Mouse (Mus musculus): ENCODE data around the gene Fmnl1. TPM values are rescaled to one million over a fixed set of nuclear protein-coding genes. Genes with fewer than 3 reads are reported as not detected.
A peak's percentile ranks its signal among the peaks of the same experiment; 100 is the strongest.

The Fmnl1 gene
- polyA plus RNA-seq (2012; rRNA removed): 6.4 and 6.6 TPM in 2 replicates

- no peak for DNase-seq (ENCODE audit: low spot score)
These were observed at the start of gene Fmnl1 for GRCm38 (mm10) chr11:103170494-103171285. Gene Fmnl1, plus strand, starts transcription at chr11:103171107.

- DNase-seq (ENCODE audit: low spot score): peak; percentile 72
These were observed 39.0 kb upstream of the Fmnl1 start, which contains the start of gene Hexim2 for GRCm38 (mm10) chr11:103131701-103132575. Gene Hexim2, plus strand, starts transcription at chr11:103132429.

GRCm38 (mm10) chr11:103132576-103133455 lies 38.1 kb upstream of the Fmnl1 start:
- DNase-seq (ENCODE audit: low spot score): peak; percentile 99

GRCm38 (mm10) chr11:103133456-103134185 lies 37.3 kb upstream of the Fmnl1 start:
- no peak for DNase-seq (ENCODE audit: low spot score)

- DNase-seq (ENCODE audit: low spot score): no peak
These were observed 36.7 kb upstream of the Fmnl1 start for GRCm38 (mm10) chr11:103134221-103134620.

GRCm38 (mm10) chr11:103136039-103136577 lies 34.8 kb upstream of the Fmnl1 start:
- no peak for DNase-seq (ENCODE audit: low spot score)

GRCm38 (mm10) chr11:103139951-103140762 lies 30.8 kb upstream of the Fmnl1 start:
- no peak for DNase-seq (ENCODE audit: low spot score)

- no peak for DNase-seq (ENCODE audit: low spot score)
These were observed 30.2 kb upstream of the Fmnl1 start for GRCm38 (mm10) chr11:103140763-103141100.

- DNase-seq (ENCODE audit: low spot score): peak; percentile 51
These were observed 29.6 kb upstream of the Fmnl1 start for GRCm38 (mm10) chr11:103141101-103141943.

GRCm38 (mm10) chr11:103141944-103142255 lies 29.0 kb upstream of the Fmnl1 start:
- DNase-seq (ENCODE audit: low spot score): no peak

- no peak for DNase-seq (ENCODE audit: low spot score)
These were observed 28.3 kb upstream of the Fmnl1 start for GRCm38 (mm10) chr11:103142441-103143182.

GRCm38 (mm10) chr11:103144309-103145285 lies 26.3 kb upstream of the Fmnl1 start:
- DNase-seq (ENCODE audit: low spot score): no peak

- no peak for DNase-seq (ENCODE audit: low spot score)
These were observed 24.5 kb upstream of the Fmnl1 start for GRCm38 (mm10) chr11:103146386-103146785.

- DNase-seq (ENCODE audit: low spot score): no peak
These were observed 23.1 kb upstream of the Fmnl1 start for GRCm38 (mm10) chr11:103147766-103148165.

GRCm38 (mm10) chr11:103149771-103150170 lies 21.1 kb upstream of the Fmnl1 start:
- no peak for DNase-seq (ENCODE audit: low spot score)

GRCm38 (mm10) chr11:103158621-103159478 lies 12.1 kb upstream of the Fmnl1 start:
- peak; percentile 98 for DNase-seq (ENCODE audit: low spot score)

Data from urinary bladder, adult 2 months (tissue).